Mouse (Mus musculus) stomach, postnatal 0 days (tissue): ENCODE results near the gene Ttc29. TPM values are rescaled to one million over a fixed set of nuclear protein-coding genes. Genes with fewer than 3 reads are reported as not detected.

Source experiments
- ATAC-seq: fragments of 200-750 bp; cut with Nextera tagmentation; 2 replicates; pipeline ENCODE4 v1.8.0; 2017; ENCODE audit not compliant: low FRiP score, low TSS enrichment
- DNase-seq: peaks from one replicate; pipeline ENCODE4 v3.0.0-alpha.2; 2016; ENCODE audit warnings: low spot score
- H3K27ac ChIP-seq: fragments of 300-500 bp; sonication (generic); replicated peaks from 2 replicates; pipeline ENCODE4 v1.5.1; 2014; ENCODE audit warnings: mild to moderate bottlenecking, control low read depth
- H3K27me3 ChIP-seq: fragments of 300-500 bp; sonication (generic); 2 replicates; pipeline ENCODE4 v1.6.1; 2014; ENCODE audit warnings: low read length; ENCODE audit not compliant: control insufficient read depth, insufficient read depth
- H3K36me3 ChIP-seq: fragments of 300-500 bp; sonication (generic); 2 replicates; pipeline ENCODE4 v1.6.1; 2014; ENCODE audit warnings: low read length, mixed read lengths; ENCODE audit not compliant: control insufficient read depth, insufficient read depth
- H3K4me1 ChIP-seq: fragments of 300-500 bp; sonication (generic); replicated peaks from 2 replicates; pipeline ENCODE4 v1.6.1; 2014; ENCODE audit warnings: antibody characterized with exemption; ENCODE audit not compliant: control insufficient read depth, insufficient read depth
- H3K4me2 ChIP-seq: fragments of 300-500 bp; sonication (generic); replicated peaks from 2 replicates; pipeline ENCODE4 v1.6.1; 2014; ENCODE audit warnings: low read depth, mild to moderate bottlenecking, control low read depth, moderate library complexity
- H3K4me3 ChIP-seq: fragments of 300-500 bp; sonication (generic); 2 replicates; pipeline ENCODE4 v1.5.1; 2014; ENCODE audit warnings: low read depth, low read length, control low read depth
- H3K9ac ChIP-seq: fragments of 300-500 bp; sonication (generic); 2 replicates; pipeline ENCODE4 v1.6.1; 2014; ENCODE audit warnings: mild to moderate bottlenecking, low read length, control low read depth, mixed read lengths
- H3K9me3 ChIP-seq: fragments of 300-500 bp; sonication (generic); 2 replicates; pipeline ENCODE4 v1.6.1; 2016; ENCODE audit warnings: low read length; ENCODE audit not compliant: control insufficient read depth
- CTCF ChIP-seq: IDR thresholded peaks from 2 replicates; pipeline ENCODE4 v1.5.1; 2016; ENCODE audit warnings: antibody characterized with exemption, low read depth, mild to moderate bottlenecking, moderate library complexity
- EP300 ChIP-seq: optimal IDR thresholded peaks from 2 replicates; pipeline ENCODE3; 2016; ENCODE audit warnings: antibody characterized with exemption
- WGBS: fragments of 180-500 bp; shearing (Covaris S2); extraction: QIAGEN DNeasy Blood & Tissue Kit; methylation state at CpG from one replicate; pipeline ENCODE4 v1.1.7; 2014; 5-methylcytosine and 5-hydroxymethylcytosine counted together
- polyA plus RNA-seq: library from polyadenylated mRNA; unstranded; fragments of >200 nt; fragmentation: Nextera tagmentation; extraction: Ambion mirVana; gene quantifications from 2 replicates; pipeline ENCODE4 v1.2.1, GENCODE M21; 2015

The Ttc29 gene
- polyA plus RNA-seq, 1 experiment from 2014 or later: not detected

DNA sequence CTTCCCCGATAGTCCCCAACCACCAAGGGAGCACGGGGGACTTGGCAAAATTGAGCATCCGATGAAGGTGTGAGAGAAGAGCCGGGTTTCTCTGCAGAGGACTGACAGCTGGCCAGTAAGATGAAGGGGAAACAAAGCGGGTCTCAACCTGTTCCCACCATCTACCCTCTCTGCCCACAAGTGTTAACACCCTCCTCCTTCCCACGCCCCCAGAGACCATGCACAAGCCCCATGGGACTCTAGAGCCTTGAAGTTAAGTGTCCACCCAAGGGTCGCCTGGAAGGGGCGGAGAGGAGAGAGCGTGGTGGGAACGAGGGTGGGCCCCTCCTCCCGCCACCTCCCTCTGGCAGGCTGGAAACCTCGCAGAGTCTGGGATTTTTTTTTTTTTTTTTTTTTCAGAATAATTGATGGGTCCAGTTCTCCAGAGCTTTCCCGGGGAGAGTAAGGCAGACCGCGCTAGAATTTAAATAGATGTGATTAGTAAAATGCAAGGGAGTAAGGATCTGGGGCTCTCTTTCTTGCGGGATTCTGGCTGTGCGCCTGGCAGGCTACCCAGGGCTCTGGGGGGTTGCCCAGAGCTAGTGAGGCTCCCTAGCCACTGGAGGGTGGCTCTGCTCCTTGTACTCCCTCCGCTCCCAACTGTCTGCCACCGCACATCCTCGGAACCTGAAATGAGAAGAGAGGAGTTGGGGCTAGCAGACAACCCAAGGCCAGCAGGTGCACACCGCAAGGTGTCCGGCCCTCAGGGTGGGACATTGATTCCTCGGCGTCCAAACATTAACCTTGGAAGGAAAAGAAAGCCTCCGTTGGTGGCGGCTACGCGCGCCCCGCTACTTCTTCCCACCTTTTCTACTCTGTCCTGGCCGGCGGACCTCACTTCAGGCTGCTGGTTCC lies 214.0 kb downstream of the Ttc29 start:
- WGBS: 3% methylated on average over 32 of the region's 32 CpGs
- no peak for ATAC-seq

GRCm38 (mm10) chr8:78427769-78428130 lies 214.7 kb downstream of the Ttc29 start:
- Histone ChIP-seq H3K4me3 (no peak overlapping the region), H3K9ac (no peak overlapping the region), H3K4me1 (no peaks in the 10 kb centered on the region), H3K27ac (no peak overlapping the region), H3K4me2 (no peak overlapping the region), H3K27me3 (peaks cover 6% of the 10 kb centered on the region; the same call in 1 of the 2 replicates), H3K9me3 (no peaks in the 10 kb centered on the region), H3K36me3 (no peaks in the 10 kb centered on the region)
- TF ChIP-seq EP300 (no peak), CTCF (no peak)
- DNase-seq: no peak
- 3% methylated on average over 8 of the region's 8 CpGs for WGBS
- ATAC-seq: no peak

More for the DNA sequence above, 214.0 kb downstream of the Ttc29 start:
- Histone ChIP-seq H3K27me3 (peaks cover 6% of the 10 kb centered on the region; the same call in 1 of the 2 replicates), H3K4me3 (no peak overlapping the region), H3K27ac (no peak overlapping the region), H3K9me3 (no peaks in the 10 kb centered on the region), H3K36me3 (no peaks in the 10 kb centered on the region), H3K4me2 (no peak overlapping the region), H3K9ac (no peak overlapping the region), H3K4me1 (no peaks in the 10 kb centered on the region)
- no peak for DNase-seq
- TF ChIP-seq EP300 (no peak), CTCF (no peak)

- H3K27ac ChIP-seq: no peak overlapping the region
- no peak overlapping the region for H3K4me3 ChIP-seq
- H3K27me3 ChIP-seq: peaks cover 6% of the 10 kb centered on the region; the same call in 1 of the 2 replicates
- no peaks in the 10 kb centered on the region for H3K36me3 ChIP-seq
- no peak for ATAC-seq
- WGBS: 7% methylated on average over 11 of the region's 11 CpGs
- TF ChIP-seq EP300 (no peak), CTCF (no peak)
- H3K9ac ChIP-seq: no peak overlapping the region
- no peak for DNase-seq
- no peaks in the 10 kb centered on the region for H3K9me3 ChIP-seq
- no peak overlapping the region for H3K4me2 ChIP-seq
- no peaks in the 10 kb centered on the region for H3K4me1 ChIP-seq
These were observed 215.1 kb downstream of the Ttc29 start for GRCm38 (mm10) chr8:78428148-78428547.

DNA sequence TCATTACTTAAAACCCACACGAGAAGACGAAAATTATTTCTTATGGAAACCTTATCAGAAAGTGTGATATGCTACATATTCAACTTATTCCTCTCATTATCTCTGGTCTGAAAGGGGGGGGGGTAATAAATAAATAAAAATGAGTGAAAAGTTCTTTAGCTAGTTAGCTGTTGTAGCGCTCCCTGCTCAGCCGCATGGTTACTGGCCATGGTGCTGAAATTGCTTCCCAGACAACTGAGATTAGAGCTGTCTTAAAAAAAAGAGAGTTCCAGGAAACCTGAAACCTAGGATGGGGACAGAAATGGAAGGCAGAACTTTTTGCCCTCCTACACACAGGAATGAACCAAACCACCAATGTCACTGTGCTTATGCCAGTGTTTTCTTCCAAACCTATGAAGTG lies 218.3 kb downstream of the Ttc29 start:
- DNase-seq (peak; percentile 68), ATAC-seq (no peak)
- TF ChIP-seq EP300 (no peak), CTCF (no peak)
- Histone ChIP-seq H3K4me3 (no peak overlapping the region), H3K9me3 (no peaks in the 10 kb centered on the region), H3K27me3 (peaks cover 10% of the 10 kb centered on the region; the same call in 1 of the 2 replicates), H3K27ac (no peak overlapping the region), H3K9ac (no peak overlapping the region), H3K4me2 (no peak overlapping the region), H3K36me3 (no peaks in the 10 kb centered on the region), H3K4me1 (no peaks in the 10 kb centered on the region)
- WGBS: 2% methylated on average over 4 of the region's 4 CpGs

DNA sequence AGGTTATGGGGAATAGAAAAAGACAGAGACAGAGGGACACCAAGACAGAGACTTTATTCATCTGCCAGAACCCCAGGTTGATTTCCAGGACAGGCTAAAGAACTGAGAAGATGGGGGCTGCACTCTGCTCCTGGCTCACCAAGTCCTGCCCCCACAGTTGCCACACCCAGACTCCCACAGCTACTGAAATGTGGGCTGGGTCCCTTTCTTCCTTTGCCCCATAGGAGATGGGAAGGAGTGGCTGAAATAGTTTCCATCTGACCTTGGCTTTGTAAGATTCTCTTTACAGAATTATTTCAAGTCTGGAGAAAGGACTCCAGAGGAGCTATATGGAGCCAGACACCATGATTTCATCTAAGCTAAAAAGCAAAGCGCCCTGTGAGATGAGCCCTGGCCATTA lies 219.4 kb downstream of the Ttc29 start:
- Histone ChIP-seq H3K4me1 (no peaks in the 10 kb centered on the region), H3K9ac (no peak overlapping the region), H3K4me2 (no peak overlapping the region), H3K27ac (no peak overlapping the region), H3K9me3 (no peaks in the 10 kb centered on the region), H3K36me3 (no peaks in the 10 kb centered on the region), H3K27me3 (peaks cover 8% of the 10 kb centered on the region; the same call in 1 of the 2 replicates), H3K4me3 (no peak overlapping the region)
- TF ChIP-seq EP300 (no peak), CTCF (no peak)
- DNase-seq (no peak), ATAC-seq (no peak)
- 31% methylated on average over 1 of the region's 1 CpGs for whole genome bisulfite sequencing

DNA sequence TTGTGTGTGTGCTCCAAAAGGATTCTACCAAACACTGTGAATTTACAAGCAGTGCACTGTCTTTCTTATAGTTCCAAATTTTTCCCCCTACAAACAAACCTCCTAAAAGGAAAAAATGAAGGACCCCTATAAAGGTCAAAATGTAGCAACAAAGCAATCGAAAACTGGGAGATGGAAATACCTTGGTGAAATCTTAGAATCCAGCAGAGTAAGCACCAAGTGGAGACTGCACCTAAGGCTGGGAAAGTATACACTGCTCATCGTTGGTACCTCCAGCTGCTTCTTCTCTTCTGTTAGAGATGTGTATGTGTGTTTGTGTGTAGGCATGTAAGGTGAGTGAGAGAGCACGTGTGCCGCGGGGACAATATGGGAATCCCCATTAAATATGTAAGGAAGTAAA lies 220.2 kb downstream of the Ttc29 start:
- no peaks in the 10 kb centered on the region for H3K9me3 ChIP-seq
- ATAC-seq (no peak), DNase-seq (no peak)
- H3K27me3 ChIP-seq: peaks cover 9% of the 10 kb centered on the region; the same call in 1 of the 2 replicates
- no peak overlapping the region for H3K4me3 ChIP-seq
- no peaks in the 10 kb centered on the region for H3K4me1 ChIP-seq
- TF ChIP-seq CTCF (no peak), EP300 (no peak)
- H3K9ac ChIP-seq: no peak overlapping the region
- no peak overlapping the region for H3K27ac ChIP-seq
- no peaks in the 10 kb centered on the region for H3K36me3 ChIP-seq
- no peak overlapping the region for H3K4me2 ChIP-seq
- 17% methylated on average over 5 of the region's 5 CpGs for WGBS
